Mouse (Mus musculus): ENCODE data around the gene Sart3. TPM values are rescaled to one million over a fixed set of nuclear protein-coding genes. Genes with fewer than 3 reads are reported as not detected.
A peak's percentile ranks its signal among the peaks of the same experiment; 100 is the strongest.

Sart3 gene
- polyA plus RNA-seq (2012; rRNA removed) (56.8 and 57.3 TPM in 2 replicates), polyA plus RNA-seq (2014; fragmentation: Nextera tagmentation; extraction: Ambion mirVana) (41.7 and 45.8 TPM in 2 replicates)

DNA sequence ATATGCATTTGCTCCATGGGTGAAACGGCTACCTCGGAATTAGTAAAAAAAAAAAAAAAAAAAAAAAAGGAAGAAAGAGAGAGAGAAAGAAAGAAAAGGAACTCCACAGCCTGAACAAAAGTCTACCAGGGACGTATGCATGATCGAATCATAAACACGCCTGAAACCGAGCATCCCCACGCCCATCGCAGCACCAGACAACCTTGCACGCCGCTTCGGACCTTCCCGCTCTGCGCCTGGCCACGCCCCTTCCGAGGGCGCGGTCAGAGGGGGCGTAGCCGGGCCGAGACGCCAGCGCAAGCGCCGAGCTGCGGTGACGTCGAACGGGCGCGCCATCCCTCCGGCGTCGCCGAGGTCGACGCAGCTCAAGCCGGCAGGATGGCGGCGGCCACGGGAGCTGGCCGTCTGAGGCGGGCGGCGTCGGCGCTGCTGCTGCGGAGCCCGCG is at the start of gene Sart3, which contains the start of gene Iscu:
TSS of gene Sart3 (minus strand) at position 61 of the 446 bp plus-strand sequence.
TSS of gene Iscu (plus strand) at position 299 of the 446 bp plus-strand sequence.
- H3K4me3 ChIP-seq (replicated peaks; ENCODE audit: low read length): peak within 1 kb of the TSS; percentile 99
- peaks cover 47% of the 10 kb centered on the region for H3K36me3 ChIP-seq (ENCODE audit: control insufficient read depth, insufficient read depth, low read length)
- no peaks in the 10 kb centered on the region for H3K27me3 ChIP-seq (ENCODE audit: control insufficient read depth, insufficient read depth, low read length)
- peaks cover 19% of the 10 kb centered on the region for H3K4me1 ChIP-seq (ENCODE audit: control insufficient read depth, insufficient read depth, low read length)
- DNase-seq (ENCODE audit: low spot score) (peak; percentile 93), ATAC-seq (ENCODE audit: low FRiP score, low read depth) (peak; percentile 86)
- H3K9me3 ChIP-seq (ENCODE audit: control insufficient read depth, low read length): no peaks in the 10 kb centered on the region
- peak; percentile 46; the same call in 1 of the 2 replicates for TF ChIP-seq POLR2A (IDR thresholded peaks at IDR 0.05; ENCODE audit: borderline replicate concordance, extremely low read depth, insufficient read depth, insufficient read length)
- H3K9ac ChIP-seq (ENCODE audit: low read depth, low read length, severe bottlenecking): peak within 1 kb of the TSS; percentile 87
- peak within 1 kb of the TSS; percentile 91 for H3K4me2 ChIP-seq (replicated peaks; ENCODE audit: low read depth, low read length, severe bottlenecking)
- H3K27ac ChIP-seq (replicated peaks; ENCODE audit: low read depth, low read length): peak within 1 kb of the TSS; percentile 97
- WGBS: under 1% methylated on average over 22 of the region's 49 CpGs

DNA sequence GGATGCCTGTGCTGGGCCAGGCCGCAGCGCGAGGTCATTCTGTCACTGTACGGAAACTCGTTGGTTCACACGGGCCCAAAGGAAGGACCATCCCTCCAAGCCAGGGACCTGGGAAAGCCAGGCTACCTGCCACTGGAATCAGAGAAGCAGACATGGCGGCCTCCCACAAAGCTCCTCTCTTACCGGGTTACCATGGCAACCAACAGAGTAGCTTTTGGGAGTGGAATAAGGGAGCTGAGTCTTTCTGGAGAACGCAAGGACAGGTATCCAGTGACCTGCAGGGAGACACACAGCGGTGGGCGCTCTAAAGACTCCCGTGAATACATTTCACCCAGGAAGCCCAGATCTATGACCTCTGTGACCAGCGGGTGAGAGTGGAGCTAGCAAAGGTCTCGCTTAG is 46.3 kb upstream of the Sart3 start:
- Histone ChIP-seq H3K9me3 (ENCODE audit: control insufficient read depth, low read length) (no peaks in the 10 kb centered on the region), H3K27me3 (ENCODE audit: control insufficient read depth, insufficient read depth, low read length) (no peaks in the 10 kb centered on the region), H3K9ac (ENCODE audit: low read depth, low read length, severe bottlenecking) (no peak overlapping the region), H3K36me3 (ENCODE audit: control insufficient read depth, insufficient read depth, low read length) (no peaks in the 10 kb centered on the region), H3K27ac (replicated peaks; ENCODE audit: low read depth, low read length) (no peak overlapping the region), H3K4me2 (replicated peaks; ENCODE audit: low read depth, low read length, severe bottlenecking) (no peak overlapping the region), H3K4me1 (ENCODE audit: control insufficient read depth, insufficient read depth, low read length) (no peaks in the 10 kb centered on the region), H3K4me3 (replicated peaks; ENCODE audit: low read length) (no peak overlapping the region)
- WGBS: 72% methylated on average over 14 of the region's 14 CpGs
- ATAC-seq (ENCODE audit: low FRiP score, low read depth): no peak
- no peak for DNase-seq (ENCODE audit: low spot score)
- no peak for TF ChIP-seq POLR2A (IDR thresholded peaks at IDR 0.05; ENCODE audit: borderline replicate concordance, extremely low read depth, insufficient read depth, insufficient read length)

DNA sequence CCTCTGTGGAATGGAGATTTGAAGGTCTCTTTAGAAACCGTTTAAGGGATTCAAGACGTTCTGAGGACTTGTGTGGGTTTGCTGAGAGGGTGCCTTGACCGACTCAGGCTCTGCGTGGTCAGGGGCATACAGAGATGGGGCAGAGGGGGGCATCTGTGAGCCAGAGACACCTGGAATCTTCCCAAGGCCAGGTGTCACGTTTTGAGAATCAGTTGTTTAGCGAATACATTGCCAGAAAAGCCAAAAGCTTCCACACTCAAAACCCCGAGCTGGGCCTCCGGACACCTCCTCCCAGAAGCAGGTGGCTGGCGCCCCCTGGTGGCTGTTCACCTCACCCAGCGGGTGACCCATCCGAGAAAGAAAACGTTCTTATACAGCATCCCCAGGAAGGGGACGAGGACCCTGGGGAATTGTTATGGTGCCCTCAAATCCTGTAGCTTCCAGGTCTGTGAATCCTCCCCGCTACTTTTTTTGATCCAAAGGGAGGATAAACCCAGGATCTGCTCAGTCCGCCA is 43.4 kb upstream of the Sart3 start:
- DNase-seq (ENCODE audit: low spot score) (peak; percentile 82), ATAC-seq (ENCODE audit: low FRiP score, low read depth) (peak; percentile 74)
- H3K4me2 ChIP-seq (replicated peaks; ENCODE audit: low read depth, low read length, severe bottlenecking): no peak overlapping the region
- H3K36me3 ChIP-seq (ENCODE audit: control insufficient read depth, insufficient read depth, low read length): no peaks in the 10 kb centered on the region
- no peaks in the 10 kb centered on the region for H3K27me3 ChIP-seq (ENCODE audit: control insufficient read depth, insufficient read depth, low read length)
- H3K4me3 ChIP-seq (replicated peaks; ENCODE audit: low read length): no peak overlapping the region
- H3K27ac ChIP-seq (replicated peaks; ENCODE audit: low read depth, low read length): 0 out of 2 replicates have a peak overlapping the region, but pooled peaks have one; percentile 8
- TF ChIP-seq POLR2A (IDR thresholded peaks at IDR 0.05; ENCODE audit: borderline replicate concordance, extremely low read depth, insufficient read depth, insufficient read length): no peak
- WGBS: 12% methylated on average over 15 of the region's 15 CpGs
- 0 out of 2 replicates have a peak overlapping the region, but pooled peaks have one; percentile 2 for H3K9ac ChIP-seq (ENCODE audit: low read depth, low read length, severe bottlenecking)
- H3K4me1 ChIP-seq (ENCODE audit: control insufficient read depth, insufficient read depth, low read length): no peaks in the 10 kb centered on the region
- H3K9me3 ChIP-seq (ENCODE audit: control insufficient read depth, low read length): peaks cover 5% of the 10 kb centered on the region

DNA sequence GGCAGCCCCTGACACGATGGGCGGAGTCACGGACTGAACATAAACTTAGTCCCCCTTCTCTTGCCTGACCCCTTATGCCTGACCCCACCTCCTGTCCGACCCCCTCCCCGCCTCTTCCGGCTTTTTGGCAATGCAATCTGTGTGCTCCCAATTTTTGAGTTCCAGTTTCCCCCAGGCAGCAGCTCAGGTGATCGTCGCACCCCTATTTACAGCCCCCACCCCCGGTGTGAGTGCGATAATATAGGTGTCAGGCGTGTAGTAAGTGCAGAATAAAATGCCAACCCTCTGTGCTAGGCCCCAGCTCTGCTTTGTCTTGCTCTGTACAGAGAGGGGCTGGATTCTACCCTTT is 42.7 kb upstream of the Sart3 start:
- TF ChIP-seq POLR2A (IDR thresholded peaks at IDR 0.05; ENCODE audit: borderline replicate concordance, extremely low read depth, insufficient read depth, insufficient read length): no peak
- H3K9me3 ChIP-seq (ENCODE audit: control insufficient read depth, low read length): peaks cover 9% of the 10 kb centered on the region
- 44% methylated on average over 11 of the region's 11 CpGs for WGBS
- no peak overlapping the region for H3K4me3 ChIP-seq (replicated peaks; ENCODE audit: low read length)
- H3K9ac ChIP-seq (ENCODE audit: low read depth, low read length, severe bottlenecking): no peak overlapping the region
- no peaks in the 10 kb centered on the region for H3K36me3 ChIP-seq (ENCODE audit: control insufficient read depth, insufficient read depth, low read length)
- no peaks in the 10 kb centered on the region for H3K27me3 ChIP-seq (ENCODE audit: control insufficient read depth, insufficient read depth, low read length)
- H3K27ac ChIP-seq (replicated peaks; ENCODE audit: low read depth, low read length): no peak overlapping the region
- no peak overlapping the region for H3K4me2 ChIP-seq (replicated peaks; ENCODE audit: low read depth, low read length, severe bottlenecking)
- ATAC-seq (ENCODE audit: low FRiP score, low read depth) (no peak), DNase-seq (ENCODE audit: low spot score) (no peak)
- no peaks in the 10 kb centered on the region for H3K4me1 ChIP-seq (ENCODE audit: control insufficient read depth, insufficient read depth, low read length)

DNA sequence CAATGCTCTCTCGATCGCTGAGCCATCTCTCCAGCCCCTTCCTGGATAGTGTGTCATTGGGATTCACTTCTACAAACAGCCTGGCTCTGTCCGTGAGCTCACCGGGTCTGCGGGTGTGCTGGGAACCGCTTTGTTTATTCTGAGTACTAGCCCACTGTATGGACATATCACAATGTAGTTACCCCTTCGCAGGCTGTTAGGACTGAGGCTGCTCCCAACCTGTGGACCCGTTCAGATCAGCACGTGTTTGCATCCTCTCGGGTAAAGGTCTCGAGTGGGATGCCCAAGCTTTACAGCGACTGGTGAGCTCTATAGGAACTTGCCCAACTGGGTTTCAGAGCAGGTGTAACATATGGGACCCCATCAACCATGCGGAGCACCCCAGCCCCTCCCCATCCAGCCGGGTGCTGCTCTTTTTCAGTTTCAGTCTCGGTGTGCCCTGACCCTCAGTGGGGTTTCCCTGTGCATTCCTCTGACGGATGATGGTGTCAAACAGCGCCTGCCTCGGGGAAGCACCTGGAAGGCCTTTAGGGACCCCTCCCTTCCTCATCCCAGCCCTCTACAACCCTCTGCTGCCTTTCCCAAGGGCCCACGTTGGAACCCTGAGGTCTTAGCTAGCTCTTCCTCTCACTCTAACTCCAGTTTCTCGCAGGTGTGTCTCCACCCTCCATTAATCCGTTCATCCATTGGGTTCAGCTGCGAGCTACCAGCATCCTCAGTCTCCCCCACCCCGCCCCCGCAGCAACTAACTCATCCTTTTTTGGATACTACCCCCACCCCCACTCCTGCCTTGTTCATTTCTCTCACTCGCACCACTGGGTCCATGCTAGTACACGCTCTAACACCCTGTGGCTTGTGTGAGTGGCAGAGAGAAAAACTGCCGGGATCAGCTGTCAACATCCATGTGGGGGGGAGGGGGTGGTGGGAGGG is 42.1 kb upstream of the Sart3 start:
- WGBS: 37% methylated on average over 27 of the region's 27 CpGs
- peaks cover 9% of the 10 kb centered on the region for H3K9me3 ChIP-seq (ENCODE audit: control insufficient read depth, low read length)
- TF ChIP-seq POLR2A (IDR thresholded peaks at IDR 0.05; ENCODE audit: borderline replicate concordance, extremely low read depth, insufficient read depth, insufficient read length): no peak
- no peaks in the 10 kb centered on the region for H3K4me1 ChIP-seq (ENCODE audit: control insufficient read depth, insufficient read depth, low read length)
- no peak overlapping the region for H3K27ac ChIP-seq (replicated peaks; ENCODE audit: low read depth, low read length)
- no peaks in the 10 kb centered on the region for H3K27me3 ChIP-seq (ENCODE audit: control insufficient read depth, insufficient read depth, low read length)
- ATAC-seq (ENCODE audit: low FRiP score, low read depth) (no peak), DNase-seq (ENCODE audit: low spot score) (no peak)
- H3K9ac ChIP-seq (ENCODE audit: low read depth, low read length, severe bottlenecking): no peak overlapping the region
- H3K36me3 ChIP-seq (ENCODE audit: control insufficient read depth, insufficient read depth, low read length): no peaks in the 10 kb centered on the region
- no peak overlapping the region for H3K4me3 ChIP-seq (replicated peaks; ENCODE audit: low read length)
- no peak overlapping the region for H3K4me2 ChIP-seq (replicated peaks; ENCODE audit: low read depth, low read length, severe bottlenecking)

Data from limb, embryonic 14.5 days (tissue).